Mouse (Mus musculus) heart, embryonic 16.5 days (tissue): ENCODE results near the gene Pip5k1b. TPM values are rescaled to one million over a fixed set of nuclear protein-coding genes. Genes with fewer than 3 reads are reported as not detected.

ENCODE experiments used
- ATAC-seq: fragments of 200-750 bp; cut with Nextera tagmentation; replicated peaks from 2 replicates; pipeline ENCODE4 v1.8.0; 2017; ENCODE audit warnings: moderate number of reproducible peaks; ENCODE audit not compliant: insufficient read depth, low FRiP score; ENCODE audit errors: extremely low read depth
- H3K27ac ChIP-seq: fragments of 300-500 bp; sonication (generic); 2 replicates; pipeline ENCODE4 v1.5.1; 2014; ENCODE audit warnings: mild to moderate bottlenecking, low read length, control low read depth, moderate library complexity
- H3K27me3 ChIP-seq: fragments of 300-500 bp; sonication (generic); 2 replicates; pipeline ENCODE4 v1.6.1; 2014; ENCODE audit warnings: low read length, mixed read lengths; ENCODE audit not compliant: control insufficient read depth, insufficient read depth
- H3K36me3 ChIP-seq: fragments of 300-500 bp; sonication (generic); 2 replicates; pipeline ENCODE4 v1.6.1; 2014; ENCODE audit not compliant: control insufficient read depth, insufficient read depth
- H3K4me1 ChIP-seq: fragments of 300-500 bp; sonication (generic); 2 replicates; pipeline ENCODE4 v1.6.1; 2014; ENCODE audit warnings: low read length, mixed read lengths; ENCODE audit not compliant: control insufficient read depth, insufficient read depth
- H3K4me2 ChIP-seq: fragments of 300-500 bp; sonication (generic); 2 replicates; pipeline ENCODE4 v1.6.1; 2014; ENCODE audit warnings: low read depth, mild to moderate bottlenecking, control low read depth, low read length
- H3K4me3 ChIP-seq: fragments of 300-500 bp; sonication (generic); 2 replicates; pipeline ENCODE4 v1.5.1; 2014; ENCODE audit warnings: mild to moderate bottlenecking, control low read depth, low read length
- H3K9ac ChIP-seq: fragments of 300-500 bp; sonication (generic); 2 replicates; pipeline ENCODE4 v1.6.1; 2014; ENCODE audit warnings: low read length, control low read depth
- H3K9me3 ChIP-seq: fragments of 300-500 bp; sonication (generic); replicated peaks from 2 replicates; pipeline ENCODE4 v1.6.1; 2016; ENCODE audit warnings: low read length; ENCODE audit not compliant: control insufficient read depth
- WGBS: fragments of 180-500 bp; shearing (Covaris S2); extraction: QIAGEN DNeasy Blood & Tissue Kit; methylation state at CpG from one replicate; pipeline ENCODE4 v1.1.7; 2014; 5-methylcytosine and 5-hydroxymethylcytosine counted together
- polyA plus RNA-seq: library from polyadenylated mRNA; unstranded; fragments of >200 nt; fragmentation: Nextera tagmentation; extraction: Ambion mirVana; gene quantifications from 2 replicates; pipeline ENCODE4 v1.2.1, GENCODE M21; 2015

The Pip5k1b gene
- polyA plus RNA-seq, 1 experiment from 2014 or later = 11.1 TPM

- Histone ChIP-seq H3K9me3 (no peaks in the 10 kb centered on the region), H3K4me2 (no peak overlapping the region), H3K36me3 (no peaks in the 10 kb centered on the region), H3K27me3 (no peaks in the 10 kb centered on the region), H3K4me3 (no peak overlapping the region), H3K4me1 (no peaks in the 10 kb centered on the region), H3K27ac (no peak overlapping the region), H3K9ac (no peak overlapping the region)
- ATAC-seq = no peak
- 84% methylated on average over 19 of the region's 19 CpGs for WGBS
Measured at GRCm38 (mm10) chr19:24371763-24372640, 183.7 kb downstream of the Pip5k1b start.

- Histone ChIP-seq H3K9me3 (no peaks in the 10 kb centered on the region), H3K4me2 (no peak overlapping the region), H3K4me3 (no peak overlapping the region), H3K9ac (no peak overlapping the region), H3K27me3 (no peaks in the 10 kb centered on the region), H3K27ac (no peak overlapping the region), H3K36me3 (no peaks in the 10 kb centered on the region), H3K4me1 (no peaks in the 10 kb centered on the region)
- 81% methylated on average over 6 of the region's 6 CpGs for WGBS
- ATAC-seq = no peak
Measured at GRCm38 (mm10) chr19:24368419-24368818, 187.3 kb downstream of the Pip5k1b start.

GRCm38 (mm10) chr19:24367722-24368121 lies 187.9 kb downstream of the Pip5k1b start:
- ATAC-seq = no peak
- H3K9me3 ChIP-seq = no peaks in the 10 kb centered on the region
- H3K36me3 ChIP-seq = no peaks in the 10 kb centered on the region
- H3K4me2 ChIP-seq = no peak overlapping the region
- no peaks in the 10 kb centered on the region for H3K27me3 ChIP-seq
- H3K9ac ChIP-seq = no peak overlapping the region
- no peaks in the 10 kb centered on the region for H3K4me1 ChIP-seq
- 89% methylated on average over 4 of the region's 4 CpGs for WGBS
- H3K27ac ChIP-seq = no peak overlapping the region
- no peak overlapping the region for H3K4me3 ChIP-seq

GRCm38 (mm10) chr19:24366747-24367146 lies 188.9 kb downstream of the Pip5k1b start:
- no peaks in the 10 kb centered on the region for H3K9me3 ChIP-seq
- H3K36me3 ChIP-seq = no peaks in the 10 kb centered on the region
- WGBS = 79% methylated on average over 1 of the region's 1 CpGs
- H3K27me3 ChIP-seq = no peaks in the 10 kb centered on the region
- H3K4me2 ChIP-seq = no peak overlapping the region
- H3K27ac ChIP-seq = no peak overlapping the region
- no peak overlapping the region for H3K9ac ChIP-seq
- no peak for ATAC-seq
- no peak overlapping the region for H3K4me3 ChIP-seq
- no peaks in the 10 kb centered on the region for H3K4me1 ChIP-seq

GRCm38 (mm10) chr19:24362626-24363321 lies 192.9 kb downstream of the Pip5k1b start:
- H3K36me3 ChIP-seq = peaks cover 4% of the 10 kb centered on the region; the same call in 1 of the 2 replicates
- 51% methylated on average over 8 of the region's 8 CpGs for WGBS
- H3K4me1 ChIP-seq = no peaks in the 10 kb centered on the region
- H3K4me2 ChIP-seq = no peak overlapping the region
- ATAC-seq = peak; percentile 45; the same call in 1 of the 2 replicates
- no peak overlapping the region for H3K4me3 ChIP-seq
- no peak overlapping the region for H3K9ac ChIP-seq
- H3K9me3 ChIP-seq = no peaks in the 10 kb centered on the region
- H3K27ac ChIP-seq = peak overlapping the region; percentile 38; the same call in 1 of the 2 replicates
- H3K27me3 ChIP-seq = no peaks in the 10 kb centered on the region

- ATAC-seq = no peak
- no peak overlapping the region for H3K27ac ChIP-seq
- H3K4me2 ChIP-seq = no peak overlapping the region
- H3K9me3 ChIP-seq = no peaks in the 10 kb centered on the region
- H3K4me3 ChIP-seq = no peak overlapping the region
- WGBS = 73% methylated on average over 9 of the region's 9 CpGs
- H3K27me3 ChIP-seq = no peaks in the 10 kb centered on the region
- no peaks in the 10 kb centered on the region for H3K4me1 ChIP-seq
- peaks cover 12% of the 10 kb centered on the region for H3K36me3 ChIP-seq
- no peak overlapping the region for H3K9ac ChIP-seq
Measured at GRCm38 (mm10) chr19:24359270-24359669, 196.4 kb downstream of the Pip5k1b start.

GRCm38 (mm10) chr19:24352298-24352959 lies 203.2 kb downstream of the Pip5k1b start:
- Histone ChIP-seq H3K9me3 (no peaks in the 10 kb centered on the region), H3K4me3 (no peak overlapping the region), H3K9ac (no peak overlapping the region), H3K27ac (no peak overlapping the region), H3K4me1 (no peaks in the 10 kb centered on the region), H3K36me3 (peaks cover 15% of the 10 kb centered on the region), H3K4me2 (no peak overlapping the region), H3K27me3 (no peaks in the 10 kb centered on the region)
- no peak for ATAC-seq
- WGBS = 89% methylated on average over 5 of the region's 5 CpGs

- no peak overlapping the region for H3K4me3 ChIP-seq
- ATAC-seq = no peak
- peaks cover 19% of the 10 kb centered on the region for H3K4me1 ChIP-seq
- H3K27ac ChIP-seq = no peak overlapping the region
- H3K4me2 ChIP-seq = no peak overlapping the region
- no peak overlapping the region for H3K9ac ChIP-seq
- no peaks in the 10 kb centered on the region for H3K36me3 ChIP-seq
- H3K27me3 ChIP-seq = no peaks in the 10 kb centered on the region
- WGBS = 80% methylated on average over 8 of the region's 8 CpGs
- H3K9me3 ChIP-seq = no peaks in the 10 kb centered on the region
Measured at GRCm38 (mm10) chr19:24344501-24344900, 211.2 kb downstream of the Pip5k1b start.
